Mouse (Mus musculus) CD4-positive helper T cell, adult 2 months (primary cell): ENCODE data around the gene 0610010K14Rik.

Experiments
- DNase-seq: peaks from one replicate; pipeline ENCODE4 v3.0.0-alpha.2; 2012; ENCODE audit warnings: low read depth, missing footprints, low spot score

0610010K14Rik gene

DNA sequence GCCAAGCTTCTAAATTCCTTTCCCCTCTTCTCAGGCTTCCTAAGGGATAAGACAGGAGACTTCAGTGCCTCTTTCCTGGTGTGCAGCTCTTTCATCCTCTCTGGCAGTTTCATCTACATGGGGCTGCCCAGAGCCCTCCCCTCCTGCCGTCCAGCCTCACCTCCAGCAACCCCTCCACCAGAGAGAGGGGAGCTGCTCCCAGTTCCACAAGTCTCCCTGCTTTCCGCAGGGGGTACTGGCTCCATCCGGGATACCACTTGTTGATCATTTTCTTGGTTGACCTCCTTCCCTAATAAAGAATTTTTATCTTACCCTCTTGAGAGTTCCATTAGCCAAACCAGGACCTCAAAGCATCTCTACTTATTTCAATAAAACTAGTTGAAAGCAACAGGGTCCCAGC lies 21.6 kb downstream of the 0610010K14Rik start:
- DNase-seq, result no peak

DNA sequence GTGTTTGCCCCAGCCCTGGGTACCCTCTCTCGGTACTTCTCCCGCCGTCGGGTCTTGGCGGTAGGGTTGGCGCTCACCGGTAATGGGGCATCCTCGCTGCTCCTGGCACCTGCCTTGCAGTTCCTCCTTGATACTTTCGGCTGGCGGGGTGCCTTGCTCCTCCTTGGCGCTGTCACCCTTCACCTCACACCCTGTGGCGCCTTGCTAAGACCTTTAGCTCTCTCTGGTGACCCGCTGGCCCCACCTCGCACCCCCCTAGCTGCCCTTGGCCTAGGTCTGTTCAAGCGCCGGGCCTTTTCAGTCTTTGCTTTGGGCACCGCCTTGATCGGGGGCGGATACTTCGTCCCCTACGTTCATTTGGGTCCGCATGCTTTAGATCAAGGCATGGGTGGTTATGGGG lies 22.4 kb downstream of the 0610010K14Rik start:
- DNase-seq, result no peak

DNA sequence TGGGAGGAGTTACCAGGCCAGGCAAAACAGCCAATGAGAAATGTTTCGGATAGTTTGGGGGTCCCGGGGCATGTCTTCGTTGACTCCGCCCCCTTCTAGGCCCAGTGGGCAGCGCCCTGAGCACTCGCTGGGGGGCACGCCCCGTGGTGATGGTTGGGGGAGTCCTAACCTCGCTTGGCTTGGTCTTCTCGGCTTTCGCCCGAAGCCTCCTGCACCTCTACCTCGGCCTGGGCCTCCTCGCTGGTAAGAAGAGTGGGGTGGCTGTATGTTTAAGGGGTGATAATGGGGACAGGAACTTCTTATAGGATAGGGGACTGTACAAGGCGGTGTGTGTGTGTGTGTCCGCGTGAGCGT lies 22.9 kb downstream of the 0610010K14Rik start:
- no peak for DNase-seq

DNA sequence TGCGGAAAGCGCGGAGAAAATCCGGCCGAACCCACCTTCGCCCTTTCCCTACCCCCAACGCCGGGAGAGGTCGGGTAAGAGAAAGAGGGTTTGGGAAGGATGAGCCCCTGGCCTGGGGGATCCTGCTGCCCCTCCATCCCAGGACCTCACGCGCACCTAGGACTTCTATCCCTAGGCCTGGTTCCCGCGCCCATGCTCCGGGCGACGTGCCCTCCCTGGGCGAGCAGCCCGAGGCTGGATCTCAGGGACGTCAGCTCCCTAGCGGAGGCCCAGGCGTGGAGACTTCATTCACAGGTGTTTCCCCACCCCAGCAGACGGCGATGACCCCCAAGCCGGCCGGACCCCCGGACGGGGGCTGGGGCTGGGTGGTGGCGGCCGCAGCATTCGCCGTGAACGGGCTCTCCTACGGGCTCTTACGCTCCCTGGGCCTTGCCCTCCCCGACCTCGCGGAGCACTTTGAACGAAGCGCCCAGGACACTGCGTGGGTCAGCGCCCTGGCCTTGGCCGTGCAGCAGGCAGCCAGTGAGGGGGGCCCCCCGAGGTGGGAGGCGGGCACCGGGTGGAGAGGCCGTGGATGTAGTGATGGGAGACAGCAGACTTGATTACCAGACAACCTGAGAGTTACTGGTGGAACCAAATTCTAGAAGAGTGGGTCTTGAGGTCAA lies 23.4 kb downstream of the 0610010K14Rik start:
- DNase-seq, result no peak

DNA sequence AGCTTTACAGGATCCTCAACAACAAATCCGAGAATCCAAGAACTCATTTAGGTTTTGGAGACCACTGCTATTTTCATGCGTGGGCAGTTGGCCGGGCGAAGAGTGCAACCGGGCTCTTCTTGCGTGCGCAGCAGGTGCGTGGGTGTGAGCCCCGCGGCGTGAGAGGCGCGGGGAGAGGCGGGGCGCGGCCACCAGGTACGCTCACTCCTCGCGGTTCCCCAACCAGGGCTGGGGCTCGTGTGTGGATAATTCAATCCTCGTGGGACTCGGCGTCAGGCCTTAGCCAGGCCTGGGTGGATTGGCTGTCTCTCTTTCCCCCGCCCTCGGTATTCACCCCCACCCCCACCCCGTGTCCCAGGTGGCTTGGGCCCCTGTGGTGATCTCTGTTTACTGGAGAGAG lies 24.0 kb downstream of the 0610010K14Rik start:
- DNase-seq, result no peak

DNA sequence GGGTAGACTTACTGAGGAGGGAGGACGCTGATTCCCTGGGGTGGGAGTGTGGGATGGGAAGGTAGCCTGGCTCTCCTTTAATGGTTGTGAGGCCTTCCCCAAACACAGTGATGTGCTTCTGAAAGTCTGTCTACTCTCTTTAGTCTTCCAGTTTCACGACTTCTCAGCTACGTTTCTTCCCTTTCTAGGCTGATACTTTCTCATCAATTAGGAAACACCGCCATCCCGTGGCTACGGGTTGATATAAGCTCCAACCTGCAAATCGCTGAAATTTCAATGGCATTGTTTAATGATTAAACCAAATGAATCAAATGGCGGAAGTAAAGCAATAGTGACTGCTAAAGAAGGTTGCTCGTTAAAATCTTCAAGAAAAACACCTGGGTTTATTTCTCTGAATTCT lies 24.8 kb downstream of the 0610010K14Rik start:
- peak; percentile 60 for DNase-seq

DNA sequence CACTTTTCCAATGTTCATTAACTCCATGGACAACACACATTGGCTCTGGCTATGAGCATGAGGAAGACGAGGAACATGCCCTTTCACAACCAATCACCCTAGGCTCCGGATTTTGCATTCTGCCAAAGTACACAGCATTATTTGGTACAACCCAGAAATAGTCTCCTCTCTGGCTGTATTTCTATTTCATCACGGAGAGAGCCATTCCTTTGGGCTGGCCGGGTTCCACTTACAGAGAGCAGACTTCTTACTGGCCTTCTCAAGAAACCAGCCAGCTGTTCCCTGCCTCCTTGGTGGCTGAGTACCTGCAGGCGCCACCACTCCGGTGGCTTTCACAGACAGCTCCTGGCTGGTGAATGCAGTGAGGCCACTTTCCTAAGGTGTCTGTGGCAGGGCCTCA lies 25.3 kb downstream of the 0610010K14Rik start, which contains the start of gene Slc16a11:
TSS of gene Slc16a11 (plus strand) at position 330 of the 400 bp plus-strand sequence.
- DNase-seq, result no peak

DNA sequence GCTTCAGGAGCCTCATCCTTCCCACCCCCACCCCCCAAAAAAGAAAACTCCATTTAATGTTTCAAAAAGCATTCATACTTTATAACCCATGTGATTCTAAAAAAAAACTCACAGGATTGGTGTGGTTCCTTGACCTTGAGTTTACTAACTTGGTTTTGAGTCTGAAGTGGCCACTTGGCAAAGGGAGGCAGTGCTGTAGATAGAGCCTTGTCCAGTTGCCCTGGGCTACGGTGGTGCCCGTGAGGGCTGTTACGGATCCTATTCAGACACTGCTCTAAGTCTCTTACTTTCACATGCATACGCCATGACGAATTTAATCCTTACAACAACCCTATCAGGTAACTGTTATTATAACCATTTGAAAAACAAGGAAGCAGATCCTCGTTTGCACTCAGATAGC lies 25.7 kb downstream of the 0610010K14Rik start:
- no peak for DNase-seq

DNA sequence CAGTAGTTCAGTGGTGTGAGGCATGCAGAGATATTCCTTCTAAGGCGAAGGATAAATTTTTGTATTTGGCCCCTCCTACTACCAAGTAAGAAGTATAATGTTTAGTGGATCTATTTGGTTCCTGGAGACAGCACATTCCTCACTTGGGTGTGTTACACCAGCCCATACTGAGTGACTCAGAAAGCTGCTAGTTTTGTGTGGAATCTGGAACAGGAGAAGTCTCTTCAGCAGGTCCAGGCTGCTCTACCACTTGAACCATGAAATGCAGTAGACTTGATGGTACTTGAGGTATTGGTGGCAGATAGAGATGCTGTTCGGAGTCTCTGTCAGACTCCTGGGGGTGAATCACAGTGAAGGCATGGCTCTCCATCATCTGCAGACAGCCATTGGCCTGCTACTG lies 27.0 kb downstream of the 0610010K14Rik start:
- DNase-seq, result no peak

DNA sequence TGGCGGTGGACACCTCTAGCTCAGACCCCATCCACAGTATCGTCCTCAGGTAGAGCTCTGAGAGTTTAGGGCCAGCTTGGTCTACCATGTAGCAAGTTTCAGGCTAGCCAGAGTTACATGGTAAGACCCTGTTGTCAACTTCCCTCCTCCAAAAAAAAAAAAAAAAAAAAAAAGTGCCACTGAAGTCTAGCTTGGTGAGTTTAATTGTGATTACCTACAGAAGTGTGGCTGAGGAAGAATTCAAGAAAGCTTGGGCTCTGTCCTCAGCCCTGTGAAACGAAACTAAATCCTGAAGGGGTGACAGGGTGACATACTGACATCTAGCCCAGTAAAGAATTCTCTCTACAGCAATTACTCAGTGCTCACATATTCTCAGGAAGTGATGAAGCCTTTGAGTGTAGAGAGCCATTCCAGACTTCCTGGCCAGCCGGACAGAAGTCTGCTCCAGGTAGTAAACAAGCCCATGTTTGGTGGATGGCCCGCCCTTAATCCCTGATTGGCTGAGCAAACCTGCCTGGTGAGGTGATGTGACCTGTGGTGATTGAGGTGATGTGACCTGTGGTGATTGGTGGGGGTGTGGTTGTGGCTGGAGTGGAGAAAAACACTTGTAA lies 28.8 kb downstream of the 0610010K14Rik start:
- DNase-seq, result no peak

DNA sequence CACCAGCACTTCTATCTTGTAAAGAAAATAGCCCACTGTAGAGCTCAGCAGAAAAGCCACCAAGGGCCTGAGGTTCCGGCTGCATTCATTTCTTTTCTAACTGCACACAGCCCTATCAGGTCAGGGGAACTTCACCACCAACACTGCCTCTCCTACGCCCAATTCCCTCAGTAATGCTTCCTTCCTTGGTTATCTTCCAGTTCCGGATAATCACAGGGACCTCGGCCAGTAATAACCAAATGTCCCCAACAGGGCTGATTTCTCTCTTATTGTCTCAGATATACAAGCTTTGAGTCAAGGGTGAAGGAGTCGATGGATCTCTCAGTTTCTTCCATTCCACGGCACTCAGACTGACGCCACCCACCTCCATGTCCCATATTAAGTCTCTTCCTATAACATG lies 30.4 kb downstream of the 0610010K14Rik start:
- DNase-seq, result no peak

DNA sequence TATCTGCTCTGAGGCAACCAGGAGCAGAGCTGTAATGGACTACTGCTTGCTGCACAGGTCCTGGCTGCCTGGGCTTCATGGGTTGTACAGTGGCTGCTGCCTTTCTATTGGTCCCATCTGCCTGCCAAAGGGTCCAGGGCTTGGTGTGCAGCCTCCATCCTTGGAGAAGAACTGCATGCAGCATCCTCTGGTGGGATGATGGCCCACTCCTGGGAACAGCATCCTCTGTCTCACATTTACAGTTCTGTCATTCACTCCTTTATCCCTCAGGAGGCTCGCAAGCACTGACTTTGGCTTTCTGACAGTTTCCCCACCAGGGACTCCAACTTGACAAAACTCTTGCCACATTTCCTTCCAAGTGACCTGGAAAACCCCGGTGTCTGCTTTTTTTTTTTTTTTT lies 30.9 kb downstream of the 0610010K14Rik start:
- no peak for DNase-seq

DNA sequence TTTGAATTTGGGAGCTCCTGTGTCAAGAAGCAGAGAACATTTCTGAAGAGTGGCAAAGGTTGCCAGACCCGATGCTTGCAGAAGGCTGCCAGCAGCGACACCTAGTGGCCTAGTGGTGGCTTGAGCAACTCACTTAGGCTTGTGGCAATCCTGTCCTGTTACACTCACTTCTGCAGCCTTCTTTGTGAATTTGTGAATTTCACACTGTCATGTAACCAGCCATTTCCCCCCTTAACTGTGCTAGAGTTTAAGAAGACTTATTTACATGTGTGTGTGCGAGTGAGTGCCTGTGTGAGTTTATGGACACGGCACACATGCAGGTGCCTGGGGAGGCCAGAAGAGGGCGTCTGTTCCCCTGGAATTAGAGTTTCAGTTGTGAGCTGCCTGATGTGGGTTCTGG lies 36.0 kb downstream of the 0610010K14Rik start:
- peak; percentile 69 for DNase-seq

DNA sequence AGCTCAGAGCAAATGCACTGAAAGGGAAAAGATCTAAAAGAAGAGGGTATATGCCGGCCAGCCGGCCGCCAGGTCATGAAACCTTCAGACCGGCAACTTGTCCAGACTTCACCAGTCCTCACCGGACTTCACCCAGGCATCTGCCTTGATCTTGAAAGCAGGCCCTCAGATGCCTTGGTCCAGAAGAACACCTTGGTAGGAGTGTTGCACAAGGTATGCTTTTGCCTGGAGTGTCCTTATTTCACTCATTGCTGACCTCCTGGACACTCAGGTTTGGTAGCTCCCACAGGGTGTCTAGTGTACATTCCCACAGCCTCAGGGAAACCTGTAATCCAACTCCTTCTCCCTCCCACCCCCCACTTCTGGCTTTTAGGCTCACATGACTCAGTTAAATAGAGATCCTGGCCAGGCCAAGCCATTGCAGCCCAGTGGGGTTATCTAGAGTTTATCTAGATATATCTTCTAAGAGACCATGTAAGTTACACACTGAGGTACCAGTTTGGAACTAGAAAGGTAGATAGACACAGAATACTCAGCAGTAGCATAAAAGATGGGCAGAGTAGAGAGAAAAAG lies 37.6 kb downstream of the 0610010K14Rik start:
- no peak for DNase-seq

DNA sequence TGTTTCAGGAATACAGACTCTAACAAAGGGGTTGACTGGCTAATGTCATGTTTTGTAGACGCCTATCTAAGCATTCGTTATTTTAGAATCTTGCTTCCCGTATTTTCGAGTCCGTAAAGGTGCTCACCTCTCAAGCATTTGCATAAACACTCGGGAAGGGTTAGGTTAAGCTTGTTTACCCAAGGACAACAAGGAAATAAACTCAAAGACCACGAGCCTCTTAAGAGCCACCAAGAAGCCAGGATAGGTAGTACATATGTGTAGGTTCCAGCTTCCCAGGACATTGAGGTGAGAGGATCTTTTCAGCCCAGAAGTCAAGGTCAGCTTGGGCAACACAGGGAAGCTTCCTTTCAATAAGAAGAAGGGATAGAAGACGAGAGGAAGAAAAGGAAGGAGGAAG lies 38.6 kb downstream of the 0610010K14Rik start:
- DNase-seq, result no peak

DNA sequence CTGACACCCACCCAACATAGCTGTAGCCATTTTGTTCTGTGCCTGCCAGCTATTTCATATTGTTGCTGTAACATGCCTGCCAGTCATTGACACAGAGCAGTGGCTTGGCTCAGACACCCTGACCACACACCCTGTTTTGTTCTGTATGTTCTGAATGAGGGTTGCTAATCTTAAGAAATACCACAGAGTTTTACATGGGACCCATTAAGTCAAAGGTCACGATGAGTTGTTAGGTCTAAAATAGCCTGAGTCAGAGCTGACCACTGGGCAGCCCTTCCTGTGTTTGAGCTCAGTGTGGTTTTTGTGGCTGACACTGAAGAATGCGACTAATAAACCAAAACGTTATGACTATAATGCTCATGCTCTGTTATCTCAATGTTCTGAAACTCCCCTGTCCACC lies 39.4 kb downstream of the 0610010K14Rik start:
- DNase-seq, result no peak

DNA sequence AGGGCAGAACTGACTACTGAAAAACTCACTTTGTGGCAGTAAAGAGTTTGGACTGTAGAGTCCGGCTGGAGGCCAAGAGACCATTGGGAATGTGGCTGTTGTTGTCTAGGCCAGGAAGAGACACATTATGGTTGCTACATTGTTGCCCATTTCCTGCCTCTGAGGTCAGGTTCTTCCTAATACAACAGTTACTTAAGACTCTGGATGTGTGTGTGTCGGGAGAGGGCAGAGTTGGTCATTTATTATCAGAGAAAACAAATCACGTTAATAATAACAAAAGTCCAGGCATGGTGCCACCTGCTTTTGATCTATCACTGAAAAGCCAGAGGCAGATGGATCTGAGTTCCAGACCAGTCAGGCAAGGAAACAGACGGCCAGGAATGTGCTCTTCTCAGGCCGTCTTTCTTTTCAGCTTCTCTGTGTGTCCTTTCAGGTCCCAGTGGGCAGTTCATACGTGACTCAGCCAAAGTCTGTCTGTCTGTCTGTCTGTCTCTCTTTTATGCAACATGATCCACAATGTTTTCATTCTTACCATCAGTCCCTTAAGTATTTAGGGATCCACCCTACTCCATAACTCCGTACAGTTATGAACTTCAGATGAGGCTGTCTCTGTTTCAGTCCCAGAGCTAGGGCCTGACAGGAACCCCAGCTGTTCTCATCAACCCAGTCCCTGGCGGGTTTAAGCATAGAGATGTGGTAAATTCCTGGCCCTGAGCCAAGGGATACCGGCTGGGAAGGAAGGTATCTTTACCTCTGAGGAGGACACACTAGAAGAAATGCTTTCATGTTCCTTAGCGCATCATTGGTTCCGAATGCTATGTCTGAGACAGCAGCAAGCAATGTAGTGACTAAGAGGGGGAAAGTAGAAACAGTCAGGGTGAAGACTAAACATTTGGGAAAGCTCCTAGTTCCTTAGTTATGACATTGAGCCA lies 44.1 kb downstream of the 0610010K14Rik start:
- no peak for DNase-seq

DNA sequence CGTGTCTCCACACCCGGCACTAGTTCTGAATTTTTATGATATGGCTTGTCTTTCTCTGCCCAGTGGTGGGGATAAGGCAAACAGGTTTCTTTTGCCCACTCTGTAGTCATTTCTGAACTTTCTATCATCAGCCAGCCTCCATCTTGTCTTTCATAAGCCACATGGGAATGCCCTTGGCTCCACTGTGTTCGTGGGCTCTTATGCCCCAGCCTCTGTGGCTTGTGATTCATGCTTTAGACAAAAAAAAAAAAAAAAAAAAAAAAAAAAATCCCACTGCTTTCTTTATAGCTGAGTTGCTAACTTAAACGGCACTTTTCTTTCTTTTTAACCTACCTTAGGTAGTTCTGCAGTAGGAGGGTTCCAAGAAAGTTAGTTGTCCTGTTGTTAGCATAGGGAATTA lies 45.6 kb downstream of the 0610010K14Rik start:
- no peak for DNase-seq

DNA sequence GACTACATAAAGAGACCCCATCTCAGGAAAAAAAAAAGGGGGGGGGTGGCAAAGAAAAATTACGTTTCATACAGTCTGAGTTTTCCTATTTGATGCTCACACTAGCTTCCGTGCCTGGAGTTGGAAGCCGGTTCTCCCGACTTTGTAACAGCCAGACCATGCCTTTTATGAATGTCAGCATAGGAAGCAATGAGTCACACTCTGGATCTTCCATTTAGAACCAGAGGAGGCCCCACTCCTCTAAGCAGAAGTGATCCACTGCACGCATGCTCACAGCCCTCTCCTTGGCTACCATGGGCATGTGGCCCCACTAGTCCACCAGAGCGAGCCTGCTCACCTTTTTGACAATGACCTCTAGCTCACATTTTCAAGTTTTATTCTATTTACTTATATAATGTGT lies 46.5 kb downstream of the 0610010K14Rik start:
- no peak for DNase-seq

DNA sequence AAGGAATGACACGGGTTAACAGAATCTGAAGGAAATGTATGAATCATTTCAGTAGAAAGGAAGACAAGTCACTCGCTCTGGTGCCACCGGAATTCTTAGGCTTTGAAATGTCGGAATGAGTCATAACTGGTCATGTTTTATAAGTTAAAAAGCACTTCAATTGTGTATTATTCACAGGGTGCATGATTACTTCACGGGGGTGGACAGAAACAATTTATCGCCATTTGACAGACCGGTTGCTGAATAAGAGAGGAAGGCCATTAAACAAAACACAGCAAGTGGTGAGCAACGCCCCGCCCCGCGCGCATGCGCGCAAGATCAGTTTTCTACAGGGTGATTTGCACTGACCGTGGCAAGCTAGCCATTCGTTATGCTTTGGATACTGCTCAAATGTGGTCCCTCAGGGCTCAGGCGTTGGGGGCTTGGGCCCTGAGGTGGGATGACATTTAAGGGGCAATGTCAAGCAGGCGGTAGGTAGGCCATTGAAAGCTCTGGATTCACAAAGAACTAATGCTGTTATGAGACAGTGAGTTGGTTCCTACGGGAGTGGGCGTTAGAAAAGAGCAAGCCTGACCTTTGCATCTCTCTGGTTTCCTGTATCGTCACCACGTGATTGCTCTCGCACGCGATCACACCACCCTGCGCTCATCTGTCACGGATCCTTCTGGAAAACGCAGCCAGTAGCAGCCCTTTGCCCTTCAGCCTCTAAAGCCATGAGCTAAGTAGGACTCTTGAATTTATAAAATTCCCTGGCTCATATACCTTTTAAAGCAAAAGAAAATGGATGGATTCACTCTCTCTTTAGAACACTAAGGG lies 48.2 kb downstream of the 0610010K14Rik start:
- DNase-seq, result no peak
